Mouse (Mus musculus) small intestine, adult 2 months (tissue): ENCODE results near the gene Ncl.

Experiments
- CTCF ChIP-seq: fragments of 200-500 bp; IDR thresholded peaks from 2 replicates; pipeline ENCODE4 v1.5.1; 2012; ENCODE audit warnings: low read depth, mild to moderate bottlenecking, control low read depth, inconsistent platforms, low read length, moderate library complexity, mixed read lengths; ENCODE audit not compliant: insufficient replicate concordance, insufficient read length; ENCODE audit errors: extremely low read depth
- POLR2A ChIP-seq: fragments of 200-500 bp; IDR thresholded peaks from 2 replicates; pipeline ENCODE4 v1.6.1; 2012; ENCODE audit warnings: low read depth, mild to moderate bottlenecking, control low read depth, inconsistent platforms, low read length, moderate library complexity

- TF ChIP-seq CTCF, result no peak
- TF ChIP-seq POLR2A, result no peak
Measured at GRCm38 (mm10) chr1:86345069-86345468, 14.1 kb downstream of the Ncl start.
